Mouse (Mus musculus) limb, embryonic 10.5 days (tissue): Measurements from ENCODE around the gene Gm4131. TPM values are rescaled to one million over a fixed set of nuclear protein-coding genes. Genes with fewer than 3 reads are reported as not detected.

Source experiments
- DNase-seq: peaks from one replicate; pipeline ENCODE4 v3.0.0-alpha.2; 2017; ENCODE audit warnings: low spot score
- H3K27ac ChIP-seq: fragments of 300-500 bp; sonication (generic); 2 replicates; pipeline ENCODE4 v1.5.1; 2016; ENCODE audit warnings: mild to moderate bottlenecking
- H3K27me3 ChIP-seq: fragments of 300-500 bp; sonication (generic); 2 replicates; pipeline ENCODE4 v1.6.1; 2016; ENCODE audit warnings: low read depth, mild to moderate bottlenecking; ENCODE audit not compliant: poor library complexity, severe bottlenecking
- H3K36me3 ChIP-seq: fragments of 300-500 bp; sonication (generic); 2 replicates; pipeline ENCODE4 v1.6.1; 2016; ENCODE audit warnings: mild to moderate bottlenecking, moderate library complexity
- H3K4me1 ChIP-seq: fragments of 300-500 bp; sonication (generic); 2 replicates; pipeline ENCODE4 v1.6.1; 2016
- H3K4me3 ChIP-seq: fragments of 300-500 bp; sonication (generic); 2 replicates; pipeline ENCODE4 v1.5.1; 2016; ENCODE audit warnings: mild to moderate bottlenecking, moderate library complexity
- H3K9me3 ChIP-seq: fragments of 300-500 bp; sonication (generic); replicated peaks from 2 replicates; pipeline ENCODE4 v1.6.1; 2016; ENCODE audit warnings: mild to moderate bottlenecking
- WGBS: fragments of 180-500 bp; shearing (Covaris S2); methylation state at CpG from one replicate; pipeline ENCODE4 v1.1.7; 2016; 5-methylcytosine and 5-hydroxymethylcytosine counted together
- polyA plus RNA-seq: library from polyadenylated mRNA; unstranded; fragments of >200 nt; fragmentation: Nextera tagmentation; extraction: Ambion mirVana; gene quantifications from 2 replicates; pipeline ENCODE4 v1.2.1, GENCODE M21; 2016

Gene Gm4131
- polyA plus RNA-seq, 1 experiment from 2014 or later, result not detected

DNA sequence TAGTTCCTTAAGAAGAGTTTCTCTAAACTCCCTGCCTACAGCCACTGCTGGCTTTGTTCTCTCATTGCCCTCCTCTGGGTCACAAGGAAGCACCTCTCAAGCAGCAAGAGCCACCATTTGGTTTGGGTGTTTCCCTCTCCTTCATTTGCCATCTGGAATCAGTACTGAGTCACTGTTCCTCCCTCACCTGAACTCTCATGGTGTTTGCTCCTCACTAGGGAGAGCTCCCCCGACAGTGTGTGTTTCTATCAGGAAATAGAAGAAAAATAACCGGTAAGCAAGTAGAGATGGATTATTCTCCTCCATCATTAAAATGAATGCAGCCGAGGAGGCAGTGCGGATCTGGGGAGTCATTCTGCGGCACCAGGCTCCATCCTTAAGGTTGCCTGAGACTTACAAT is 2.7 kb upstream of the Gm4131 start:
- WGBS, result 90% methylated on average over 5 of the region's 5 CpGs
- Histone ChIP-seq H3K27me3 (0 out of 2 replicates have a peak, but pooled peaks cover 10% of the 10 kb centered on the region), H3K36me3 (no peaks in the 10 kb centered on the region), H3K9me3 (no peaks in the 10 kb centered on the region), H3K27ac (no peak overlapping the region), H3K4me1 (peaks cover 14% of the 10 kb centered on the region), H3K4me3 (no peak overlapping the region)
- no peak for DNase-seq

DNA sequence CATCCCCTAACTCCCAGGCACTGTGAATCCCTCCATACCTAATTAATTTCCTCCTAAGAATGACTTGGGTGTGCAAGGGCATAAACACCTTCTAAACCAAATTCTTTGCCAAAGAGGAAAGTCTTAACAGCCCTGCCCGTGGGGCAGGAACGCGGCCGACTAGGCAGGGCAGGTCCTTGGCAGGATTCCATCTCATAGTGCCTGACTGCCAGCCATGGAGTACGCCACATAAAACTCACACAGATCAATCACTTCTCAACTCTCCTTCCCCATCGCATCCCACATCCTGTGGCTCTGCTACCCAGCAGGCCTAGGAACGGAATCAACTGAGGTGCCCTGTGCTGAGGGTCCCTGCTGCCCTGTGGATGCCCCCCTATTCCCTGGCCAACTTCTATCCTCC is 3.0 kb downstream of the Gm4131 start:
- Histone ChIP-seq H3K36me3 (no peaks in the 10 kb centered on the region), H3K9me3 (no peaks in the 10 kb centered on the region), H3K4me3 (no peak overlapping the region), H3K4me1 (no peaks in the 10 kb centered on the region), H3K27ac (no peak overlapping the region), H3K27me3 (peaks cover 9% of the 10 kb centered on the region; the same call in 1 of the 2 replicates)
- no peak for DNase-seq
- 84% methylated on average over 7 of the region's 7 CpGs for WGBS

DNA sequence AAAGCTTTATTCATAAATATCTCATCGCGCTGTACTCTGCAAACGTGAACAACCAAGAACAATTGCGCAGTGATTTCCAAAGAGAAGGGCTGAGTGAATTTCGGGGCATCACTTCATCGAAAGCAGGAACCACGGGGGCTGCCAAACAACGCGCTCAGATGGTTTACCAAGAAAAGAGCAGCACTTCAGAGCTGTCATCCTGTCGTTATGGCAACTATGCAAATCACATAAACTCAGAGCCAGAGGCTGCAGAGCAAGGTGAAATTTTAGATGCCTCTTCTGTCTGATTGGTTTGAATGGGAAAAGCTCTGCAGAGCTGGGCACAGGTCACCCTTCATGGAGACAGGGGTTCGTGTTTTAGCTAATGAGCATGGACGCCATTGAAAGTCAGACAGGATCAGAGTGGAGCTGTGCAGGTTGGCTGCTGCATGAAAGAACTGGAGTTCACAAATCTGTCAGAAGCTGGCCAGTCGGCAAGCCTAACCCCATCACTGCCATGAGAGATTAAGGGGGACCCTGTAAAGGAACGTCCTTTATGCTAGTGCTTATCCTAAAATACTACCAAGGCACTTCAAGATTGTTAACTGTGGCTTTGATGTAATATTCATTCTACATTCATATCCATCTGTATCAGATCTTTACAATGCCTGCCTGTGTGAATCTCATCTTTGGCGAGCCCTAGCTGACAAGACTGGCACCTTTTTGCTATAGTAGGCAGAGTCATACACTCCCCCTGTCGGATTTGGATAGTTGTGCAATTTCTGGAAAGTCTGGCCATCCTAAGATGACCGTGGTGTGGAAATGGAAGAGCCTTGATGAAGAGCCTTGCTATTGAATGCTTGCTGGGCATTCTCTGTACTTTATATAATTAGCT is 4.6 kb downstream of the Gm4131 start:
- 71% methylated on average over 17 of the region's 17 CpGs for WGBS
- Histone ChIP-seq H3K4me1 (no peaks in the 10 kb centered on the region), H3K9me3 (no peaks in the 10 kb centered on the region), H3K4me3 (no peak overlapping the region), H3K27me3 (peaks cover 24% of the 10 kb centered on the region), H3K27ac (no peak overlapping the region), H3K36me3 (no peaks in the 10 kb centered on the region)
- no peak for DNase-seq

DNA sequence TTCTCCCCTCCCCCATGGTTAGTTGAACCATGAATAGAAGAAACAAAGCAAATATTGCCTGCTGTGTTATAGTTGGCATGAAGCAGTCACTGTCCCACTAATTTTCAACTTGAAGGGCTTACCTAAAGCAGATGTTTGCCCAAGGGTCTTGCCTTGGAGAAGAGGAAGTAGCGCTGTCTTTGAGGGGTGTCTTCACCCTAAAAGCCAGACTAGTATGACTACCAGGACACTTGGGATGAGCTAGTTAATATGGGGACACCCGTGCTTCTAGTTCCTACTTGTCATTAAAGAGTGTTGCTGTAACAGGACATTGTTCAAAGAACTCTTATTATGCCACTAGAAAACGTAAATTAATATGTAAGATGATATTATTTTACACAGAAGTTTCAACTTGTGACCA is 9.6 kb downstream of the Gm4131 start:
- Histone ChIP-seq H3K4me3 (no peak overlapping the region), H3K27ac (no peak overlapping the region), H3K9me3 (no peaks in the 10 kb centered on the region), H3K4me1 (peaks cover 15% of the 10 kb centered on the region), H3K27me3 (peaks cover 60% of the 10 kb centered on the region), H3K36me3 (no peaks in the 10 kb centered on the region)
- WGBS, result 82% methylated on average over 3 of the region's 3 CpGs
- no peak for DNase-seq

DNA sequence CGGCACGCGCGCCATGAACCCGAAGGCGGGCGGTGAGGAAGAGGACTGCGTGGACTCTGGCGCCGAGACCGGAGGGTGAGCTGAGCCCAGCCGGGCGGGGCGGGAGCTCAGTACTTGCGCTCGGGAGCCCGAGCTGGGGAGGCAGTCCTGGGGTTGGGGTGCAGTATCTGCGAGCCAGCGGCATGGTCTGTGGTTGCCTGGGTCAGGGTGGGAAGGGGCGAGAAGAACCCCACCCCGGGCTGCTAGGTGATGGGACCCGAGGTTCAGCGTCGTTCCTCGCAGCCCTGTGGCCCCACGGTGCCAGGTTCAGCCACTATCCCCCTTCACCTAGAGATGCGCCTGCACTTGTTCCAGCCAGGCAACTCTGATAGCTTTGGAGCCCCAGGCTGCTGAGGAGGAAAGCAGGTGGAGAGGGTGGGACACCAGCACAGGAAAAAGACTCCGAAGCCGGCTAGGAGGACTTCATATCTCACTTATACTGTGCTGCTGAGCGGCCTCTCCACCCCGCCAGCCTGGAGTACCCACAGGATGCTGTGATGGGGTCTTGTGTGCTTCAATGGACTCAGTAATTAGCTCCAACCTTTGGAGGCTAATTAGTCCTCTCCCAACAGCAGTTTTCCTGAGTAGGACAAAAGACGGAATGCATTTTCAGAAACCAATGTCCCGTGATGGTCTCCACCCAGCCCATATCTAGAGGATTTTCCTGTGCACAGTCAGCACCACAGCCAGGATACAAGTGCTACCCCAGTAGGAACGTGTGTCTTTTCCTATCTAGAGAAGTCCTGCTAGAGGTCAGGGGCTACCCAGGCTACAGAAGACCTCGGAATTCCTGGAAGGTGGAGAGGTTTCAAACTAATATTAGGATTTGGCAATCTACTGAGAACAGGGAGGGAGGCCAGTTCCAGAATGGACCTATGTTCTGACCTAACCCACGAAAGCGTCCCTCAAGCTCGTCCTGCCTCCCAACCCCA is 10.6 kb downstream of the Gm4131 start:
- Histone ChIP-seq H3K9me3 (no peaks in the 10 kb centered on the region), H3K27ac (peak overlapping the region; percentile 75), H3K4me3 (peak overlapping the region; percentile 71), H3K4me1 (peaks cover 15% of the 10 kb centered on the region), H3K27me3 (peaks cover 60% of the 10 kb centered on the region), H3K36me3 (no peaks in the 10 kb centered on the region)
- peak; percentile 35 for DNase-seq
- 15% methylated on average over 37 of the region's 38 CpGs for WGBS

DNA sequence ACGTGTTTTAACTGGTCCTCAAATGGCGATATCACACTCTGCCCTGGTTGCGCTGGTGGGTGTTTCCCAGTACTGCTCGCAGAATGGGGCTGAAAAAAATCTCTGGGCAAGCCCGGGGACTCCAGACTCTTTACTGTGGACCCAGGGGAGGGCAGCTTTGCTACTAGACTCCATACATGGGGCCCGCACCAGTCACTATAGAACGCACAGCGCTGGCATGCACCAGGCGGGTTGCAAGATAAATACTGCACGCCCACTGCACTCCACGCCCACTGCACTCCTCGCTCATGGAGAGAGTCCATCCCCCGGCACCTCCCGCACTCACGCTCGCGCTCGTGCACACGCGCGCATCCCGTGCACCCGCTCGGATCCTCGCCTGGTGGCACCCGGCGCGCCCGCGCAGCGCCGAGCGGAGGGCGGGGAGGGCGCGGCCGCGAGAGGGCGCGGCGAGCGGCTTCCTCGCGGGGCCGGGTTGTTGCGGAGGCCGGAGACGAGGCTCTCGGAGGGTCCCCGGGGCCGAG is 11.4 kb downstream of the Gm4131 start, which contains the start of gene Fam124a:
Gene Fam124a, plus strand, starts transcription at position 429 of the 521 bp plus-strand sequence.
- WGBS, result under 1% methylated on average over 51 of the region's 51 CpGs
- H3K4me1 ChIP-seq, result peaks cover 15% of the 10 kb centered on the region
- H3K4me3 ChIP-seq, result peak within 1 kb of the TSS; percentile 71
- H3K9me3 ChIP-seq, result no peaks in the 10 kb centered on the region
- DNase-seq, result peak; percentile 76
- H3K36me3 ChIP-seq, result no peaks in the 10 kb centered on the region
- H3K27me3 ChIP-seq, result peaks cover 60% of the 10 kb centered on the region
- H3K27ac ChIP-seq, result peak within 1 kb of the TSS; percentile 75

DNA sequence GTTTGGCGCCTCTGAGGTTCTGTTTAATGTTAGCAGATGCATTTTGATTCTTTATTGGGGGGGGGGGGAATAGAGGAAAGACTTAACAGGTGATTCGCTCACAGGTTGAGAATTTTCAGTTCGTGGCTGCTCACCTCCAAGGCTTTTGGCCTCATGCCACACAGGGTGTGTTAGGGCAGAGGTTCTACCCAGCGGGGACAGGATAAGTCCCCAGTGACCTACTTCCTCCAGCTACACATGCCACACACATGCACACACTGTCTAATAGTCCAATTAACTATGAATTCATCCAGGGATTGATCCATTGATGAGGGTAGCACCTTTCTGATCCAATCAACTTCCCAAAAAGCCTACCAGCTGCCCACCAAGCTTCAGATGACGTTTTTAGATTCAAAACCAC is 12.9 kb downstream of the Gm4131 start:
- Histone ChIP-seq H3K27me3 (peaks cover 57% of the 10 kb centered on the region), H3K36me3 (no peaks in the 10 kb centered on the region), H3K4me1 (peaks cover 15% of the 10 kb centered on the region), H3K27ac (no peak overlapping the region), H3K4me3 (no peak overlapping the region), H3K9me3 (no peaks in the 10 kb centered on the region)
- DNase-seq, result no peak
- WGBS, result 77% methylated on average over 5 of the region's 5 CpGs

DNA sequence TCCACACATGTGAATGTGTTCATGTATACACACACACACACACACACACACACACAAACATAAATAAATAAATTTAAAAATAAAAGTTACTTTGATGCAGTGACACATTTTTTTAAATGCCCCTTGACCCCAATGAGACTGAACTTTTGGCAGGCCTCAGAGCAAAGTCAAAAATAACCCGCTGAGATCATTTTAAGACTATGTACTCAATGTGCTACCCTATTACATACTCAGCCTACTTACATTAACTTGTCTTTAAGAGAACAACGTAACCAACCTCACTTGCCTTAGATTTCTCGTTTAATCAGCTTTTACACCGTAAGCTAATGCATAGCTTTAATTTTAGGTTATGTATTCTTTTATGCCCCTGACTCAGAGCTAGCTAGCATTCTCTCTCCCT is 13.9 kb downstream of the Gm4131 start:
- H3K9me3 ChIP-seq, result no peaks in the 10 kb centered on the region
- peaks cover 47% of the 10 kb centered on the region for H3K27me3 ChIP-seq
- no peaks in the 10 kb centered on the region for H3K36me3 ChIP-seq
- H3K27ac ChIP-seq, result no peak overlapping the region
- no peak for DNase-seq
- H3K4me3 ChIP-seq, result no peak overlapping the region
- WGBS, result 95% methylated on average over 4 of the region's 4 CpGs
- H3K4me1 ChIP-seq, result peaks cover 15% of the 10 kb centered on the region

DNA sequence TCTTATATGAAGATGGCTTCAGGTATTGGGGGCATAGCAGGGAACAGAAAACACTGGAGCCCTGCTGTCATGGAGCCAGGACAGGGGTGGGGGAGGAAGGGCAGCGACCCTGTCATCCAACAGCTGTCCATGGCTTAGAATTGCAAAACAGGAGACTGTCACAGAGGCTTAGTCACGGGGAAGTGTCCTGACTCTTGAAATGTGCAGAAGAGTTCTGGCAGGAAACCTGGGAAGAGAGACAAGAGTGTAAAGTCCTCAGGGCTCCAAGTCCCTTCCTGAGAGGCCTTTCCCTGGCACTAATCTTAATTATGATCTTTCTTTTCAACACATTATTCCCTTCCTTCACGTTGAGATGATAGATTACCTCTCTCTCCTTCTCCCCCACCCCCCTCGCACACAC is 16.6 kb downstream of the Gm4131 start:
- 53% methylated on average over 4 of the region's 4 CpGs for WGBS
- Histone ChIP-seq H3K27me3 (peaks cover 20% of the 10 kb centered on the region), H3K9me3 (no peaks in the 10 kb centered on the region), H3K4me1 (peaks cover under 1% of the 10 kb centered on the region; the same call in 1 of the 2 replicates), H3K36me3 (no peaks in the 10 kb centered on the region), H3K4me3 (no peak overlapping the region), H3K27ac (no peak overlapping the region)
- DNase-seq, result no peak

DNA sequence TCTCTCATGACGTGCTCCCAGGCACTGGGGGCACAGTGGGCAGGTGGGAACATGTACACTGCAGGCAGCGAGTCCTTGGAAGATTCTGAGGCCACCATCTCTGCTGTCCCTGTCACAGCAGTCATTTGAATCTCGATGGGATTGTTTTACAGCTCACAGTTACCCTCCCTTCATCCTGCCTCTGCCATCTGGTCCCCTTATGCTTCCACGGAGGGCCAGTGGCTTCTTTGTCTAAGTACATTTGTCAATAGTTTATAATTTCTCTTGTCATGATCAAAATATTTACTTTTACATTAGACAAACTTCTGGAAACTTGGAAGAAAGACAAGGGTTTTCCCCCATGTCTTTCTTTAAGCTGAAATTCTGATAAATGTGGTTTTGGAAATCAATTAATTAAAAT is 20.0 kb downstream of the Gm4131 start:
- Histone ChIP-seq H3K27ac (no peak overlapping the region), H3K27me3 (no peaks in the 10 kb centered on the region), H3K4me3 (no peak overlapping the region), H3K9me3 (no peaks in the 10 kb centered on the region), H3K4me1 (no peaks in the 10 kb centered on the region), H3K36me3 (no peaks in the 10 kb centered on the region)
- 54% methylated on average over 4 of the region's 4 CpGs for WGBS
- DNase-seq, result no peak

DNA sequence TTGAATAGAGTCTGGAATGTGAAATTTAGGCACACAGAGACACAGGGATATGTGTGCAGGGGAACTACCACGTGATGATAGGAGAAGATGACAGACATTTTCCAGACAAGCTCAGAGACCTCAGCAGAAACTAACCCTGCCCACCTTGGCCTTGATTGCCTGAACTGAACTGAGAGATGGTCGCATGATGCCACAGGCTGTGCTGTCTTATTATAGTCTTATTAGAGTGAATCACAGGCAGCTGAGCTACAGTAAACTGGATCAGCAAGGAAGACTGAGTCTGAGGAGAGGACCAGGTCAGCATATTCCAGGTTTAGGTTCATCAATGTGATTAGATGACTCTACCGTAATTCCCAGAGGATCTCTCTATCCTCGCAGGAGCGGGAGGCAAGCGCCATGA is 20.4 kb downstream of the Gm4131 start:
- H3K9me3 ChIP-seq, result no peaks in the 10 kb centered on the region
- DNase-seq, result no peak
- H3K27ac ChIP-seq, result no peak overlapping the region
- no peaks in the 10 kb centered on the region for H3K27me3 ChIP-seq
- 92% methylated on average over 6 of the region's 6 CpGs for WGBS
- no peaks in the 10 kb centered on the region for H3K36me3 ChIP-seq
- no peaks in the 10 kb centered on the region for H3K4me1 ChIP-seq
- H3K4me3 ChIP-seq, result no peak overlapping the region

DNA sequence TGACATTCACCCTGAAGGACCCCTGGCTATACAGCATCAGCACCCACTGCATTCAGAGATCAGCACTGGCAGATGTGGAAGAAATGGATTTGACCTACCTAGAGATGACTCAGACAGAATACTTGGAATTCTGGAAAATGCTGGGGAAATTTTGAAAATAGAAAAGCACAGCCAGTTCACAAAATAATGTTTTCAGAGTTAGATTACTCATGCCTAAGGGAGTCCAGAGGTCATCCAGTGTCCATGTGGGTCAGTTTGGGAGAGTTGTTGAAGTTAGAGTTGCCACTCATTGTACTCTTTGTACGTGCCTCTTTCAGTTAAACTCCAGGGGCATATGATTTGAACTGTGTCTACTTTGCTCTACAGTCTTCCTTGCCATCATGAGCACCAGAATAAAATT is 25.0 kb downstream of the Gm4131 start:
- Histone ChIP-seq H3K4me1 (no peaks in the 10 kb centered on the region), H3K4me3 (no peak overlapping the region), H3K27me3 (no peaks in the 10 kb centered on the region), H3K27ac (no peak overlapping the region), H3K36me3 (no peaks in the 10 kb centered on the region), H3K9me3 (no peaks in the 10 kb centered on the region)
- DNase-seq, result no peak
- 98% methylated on average over 1 of the region's 1 CpGs for WGBS
